Mouse (Mus musculus) heart, postnatal 0 days (tissue): ENCODE results near the gene Gria2. TPM values are rescaled to one million over a fixed set of nuclear protein-coding genes. Genes with fewer than 3 reads are reported as not detected.

Experiments used
- ATAC-seq: fragments of 200-750 bp; cut with Nextera tagmentation; 2 replicates; pipeline ENCODE4 v1.8.0; 2017; ENCODE audit warnings: low read depth, moderate number of reproducible peaks, moderate library complexity; ENCODE audit not compliant: insufficient read depth
- DNase-seq: peaks from one replicate; pipeline ENCODE4 v3.0.0-alpha.2; 2016; ENCODE audit warnings: low spot score
- H3K27ac ChIP-seq: fragments of 300-500 bp; sonication (generic); 2 replicates; pipeline ENCODE4 v1.5.1; 2014; ENCODE audit warnings: low read depth, mild to moderate bottlenecking
- H3K27me3 ChIP-seq: fragments of 300-500 bp; sonication (generic); 2 replicates; pipeline ENCODE4 v1.6.1; 2014; ENCODE audit warnings: low read length, mixed read lengths; ENCODE audit not compliant: control insufficient read depth, insufficient read depth
- H3K36me3 ChIP-seq: fragments of 300-500 bp; sonication (generic); replicated peaks from 2 replicates; pipeline ENCODE4 v1.6.1; 2014; ENCODE audit warnings: low read length, mixed read lengths; ENCODE audit not compliant: control insufficient read depth, insufficient read depth
- H3K4me1 ChIP-seq: fragments of 300-500 bp; sonication (generic); 2 replicates; pipeline ENCODE4 v1.6.1; 2014; ENCODE audit warnings: antibody characterized with exemption; ENCODE audit not compliant: control insufficient read depth, insufficient read depth
- H3K4me2 ChIP-seq: fragments of 300-500 bp; sonication (generic); 2 replicates; pipeline ENCODE4 v1.6.1; 2014; ENCODE audit warnings: low read depth, mild to moderate bottlenecking, low read length, moderate library complexity
- H3K4me3 ChIP-seq: fragments of 300-500 bp; sonication (generic); 2 replicates; pipeline ENCODE4 v1.5.1; 2014; ENCODE audit warnings: low read depth, low read length
- H3K9ac ChIP-seq: fragments of 300-500 bp; sonication (generic); replicated peaks from 2 replicates; pipeline ENCODE4 v1.6.1; 2014; ENCODE audit warnings: low read depth, low read length, mixed read lengths
- H3K9me3 ChIP-seq: fragments of 300-500 bp; sonication (generic); replicated peaks from 2 replicates; pipeline ENCODE4 v1.6.1; 2016; ENCODE audit warnings: low read length; ENCODE audit not compliant: control insufficient read depth
- CTCF ChIP-seq: IDR thresholded peaks from 2 replicates; pipeline ENCODE4 v1.5.1; 2016; ENCODE audit warnings: antibody characterized with exemption, control low read depth, low read depth
- EP300 ChIP-seq: IDR thresholded peaks from 2 replicates; pipeline ENCODE4 v1.6.1; 2016; ENCODE audit warnings: antibody characterized with exemption, low read depth
- WGBS: fragments of 180-500 bp; shearing (Covaris S2); extraction: QIAGEN DNeasy Blood & Tissue Kit; methylation state at CpG from one replicate; pipeline ENCODE4 v1.1.7; 2014; 5-methylcytosine and 5-hydroxymethylcytosine counted together
- polyA plus RNA-seq: library from polyadenylated mRNA; unstranded; fragments of >200 nt; fragmentation: Nextera tagmentation; extraction: Ambion mirVana; gene quantifications from 2 replicates; pipeline ENCODE4 v1.2.1, GENCODE M21; 2015
- total RNA-seq: library from RNA; depleted of rRNA; stranded (reverse); fragments of >200 nt; gene quantifications from 2 replicates; pipeline ENCODE4 v1.2.3, GENCODE M21; 2014; ENCODE audit warnings: low replicate concordance

Gene Gria2
- total and polyA plus RNA-seq, 2 experiments from 2014 or later, result 0.03 TPM; not detected in 1

DNA sequence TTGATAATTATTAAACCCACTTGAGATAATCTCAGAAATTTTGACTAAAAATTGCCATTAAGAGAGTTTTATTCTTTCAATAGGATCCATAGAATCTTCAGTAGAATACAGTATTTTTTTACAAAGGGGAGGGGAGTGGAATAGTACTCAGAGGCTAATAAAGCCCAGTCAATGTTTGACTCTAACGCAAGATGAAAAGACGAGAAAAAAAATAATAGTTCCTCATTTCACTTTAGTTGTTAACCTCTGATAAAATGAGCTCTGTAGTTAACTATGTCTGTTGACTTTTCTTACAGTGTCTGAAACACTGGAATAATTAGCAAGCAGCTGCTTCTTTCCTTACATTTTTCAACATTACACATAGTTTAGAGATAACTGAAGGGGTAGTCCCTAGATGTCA lies 7.4 kb downstream of the Gria2 start:
- Histone ChIP-seq H3K9ac (no peak overlapping the region), H3K36me3 (no peaks in the 10 kb centered on the region)
- ATAC-seq, result no peak

GRCm38 (mm10) chr3:80787116-80787744 lies 15.4 kb downstream of the Gria2 start:
- Histone ChIP-seq H3K27me3 (no peaks in the 10 kb centered on the region), H3K9ac (no peak overlapping the region), H3K4me1 (no peaks in the 10 kb centered on the region), H3K4me2 (no peak overlapping the region), H3K36me3 (no peaks in the 10 kb centered on the region), H3K9me3 (no peaks in the 10 kb centered on the region), H3K4me3 (no peak overlapping the region), H3K27ac (no peak overlapping the region)
- TF ChIP-seq EP300 (no peak), CTCF (no peak)
- 70% methylated on average over 3 of the region's 3 CpGs for WGBS
- no peak for ATAC-seq
- DNase-seq, result no peak

More for the DNA sequence above, 7.4 kb downstream of the Gria2 start:
- DNase-seq, result no peak
- H3K4me2 ChIP-seq, result no peak overlapping the region
- peaks cover 7% of the 10 kb centered on the region for H3K27me3 ChIP-seq
- H3K9me3 ChIP-seq, result no peaks in the 10 kb centered on the region
- H3K4me1 ChIP-seq, result no peaks in the 10 kb centered on the region
- 83% methylated on average over 2 of the region's 2 CpGs for WGBS
- H3K27ac ChIP-seq, result no peak overlapping the region
- no peak overlapping the region for H3K4me3 ChIP-seq
- TF ChIP-seq CTCF (no peak), EP300 (no peak)

GRCm38 (mm10) chr3:80781144-80781530 lies 21.5 kb downstream of the Gria2 start:
- Histone ChIP-seq H3K27me3 (no peaks in the 10 kb centered on the region), H3K4me1 (no peaks in the 10 kb centered on the region), H3K9me3 (no peaks in the 10 kb centered on the region), H3K9ac (no peak overlapping the region), H3K27ac (no peak overlapping the region), H3K36me3 (no peaks in the 10 kb centered on the region), H3K4me3 (no peak overlapping the region), H3K4me2 (no peak overlapping the region)
- ATAC-seq, result no peak
- no peak for DNase-seq
- TF ChIP-seq CTCF (no peak), EP300 (no peak)

- no peaks in the 10 kb centered on the region for H3K4me1 ChIP-seq
- H3K4me2 ChIP-seq, result no peak overlapping the region
- TF ChIP-seq EP300 (no peak), CTCF (no peak)
- no peak for ATAC-seq
- 73% methylated on average over 4 of the region's 4 CpGs for WGBS
- H3K36me3 ChIP-seq, result no peaks in the 10 kb centered on the region
- H3K9ac ChIP-seq, result no peak overlapping the region
- H3K9me3 ChIP-seq, result no peaks in the 10 kb centered on the region
- no peaks in the 10 kb centered on the region for H3K27me3 ChIP-seq
- H3K4me3 ChIP-seq, result no peak overlapping the region
- no peak for DNase-seq
- no peak overlapping the region for H3K27ac ChIP-seq
Observed at GRCm38 (mm10) chr3:80780383-80781143, 22.1 kb downstream of the Gria2 start.

DNA sequence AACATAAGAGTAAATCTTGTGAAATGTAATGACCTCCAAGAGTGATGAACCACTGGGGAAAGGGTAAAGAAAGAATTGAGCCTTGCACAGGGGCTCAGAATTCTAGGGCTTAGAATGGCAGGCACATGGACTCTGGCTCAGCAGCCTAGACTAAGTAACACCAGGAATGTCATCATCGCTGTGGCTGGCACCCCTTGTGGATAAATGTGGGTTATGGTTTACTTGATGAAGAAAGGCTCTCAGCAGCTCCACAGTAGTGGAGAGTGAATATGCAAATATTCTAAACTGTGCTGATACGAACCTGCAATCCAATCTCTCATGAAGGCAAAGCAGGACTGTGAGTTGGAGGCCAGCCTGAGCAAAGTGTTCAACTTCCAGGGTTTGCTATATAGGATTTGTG lies 26.0 kb downstream of the Gria2 start:
- WGBS, result 69% methylated on average over 2 of the region's 2 CpGs
- H3K36me3 ChIP-seq, result no peaks in the 10 kb centered on the region
- DNase-seq (no peak), ATAC-seq (no peak)
- no peaks in the 10 kb centered on the region for H3K4me1 ChIP-seq
- H3K4me2 ChIP-seq, result no peak overlapping the region
- no peaks in the 10 kb centered on the region for H3K9me3 ChIP-seq
- no peak overlapping the region for H3K27ac ChIP-seq
- no peak overlapping the region for H3K9ac ChIP-seq
- no peak overlapping the region for H3K4me3 ChIP-seq
- no peaks in the 10 kb centered on the region for H3K27me3 ChIP-seq
- TF ChIP-seq CTCF (no peak), EP300 (no peak)

DNA sequence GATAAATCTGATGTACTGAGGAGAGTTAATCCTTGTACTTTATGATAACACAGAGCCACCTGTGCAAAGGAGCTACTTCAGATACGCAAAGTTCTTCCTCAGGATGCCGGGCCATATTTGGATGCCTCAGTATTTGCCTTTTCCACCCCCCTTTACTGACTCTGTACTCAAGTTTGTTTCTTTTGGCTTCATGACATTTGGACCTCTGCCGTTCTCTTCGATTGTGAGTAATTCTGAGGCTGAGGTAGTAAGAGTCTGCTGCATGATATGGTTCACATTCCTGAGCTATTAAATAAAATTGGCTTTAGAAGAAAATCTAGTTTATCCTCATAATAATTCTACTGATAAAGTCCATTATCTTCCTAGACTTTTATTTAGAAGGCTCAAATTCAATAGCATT lies 26.7 kb downstream of the Gria2 start:
- TF ChIP-seq CTCF, result no peak
- no peak for TF ChIP-seq EP300
- DNase-seq, result no peak
- WGBS, result 68% methylated on average over 4 of the region's 4 CpGs
- Histone ChIP-seq H3K9ac (no peak overlapping the region), H3K4me3 (no peak overlapping the region), H3K36me3 (no peaks in the 10 kb centered on the region), H3K27ac (no peak overlapping the region), H3K4me2 (no peak overlapping the region), H3K4me1 (no peaks in the 10 kb centered on the region), H3K9me3 (no peaks in the 10 kb centered on the region), H3K27me3 (no peaks in the 10 kb centered on the region)
- ATAC-seq, result no peak
